Mouse (Mus musculus) left cerebral cortex, postnatal 14 days (tissue): ENCODE results near the gene Olfr710. TPM values are rescaled to one million over a fixed set of nuclear protein-coding genes. Genes with fewer than 3 reads are reported as not detected.
"Not testable (repeated sequence)": the region's sequence is repeated elsewhere in the genome, so short reads cannot be mapped to it uniquely, and the experiment has no call there.

Source experiments
- DNase-seq, 2 experiments: peaks; one replicate each; pipeline ENCODE4 v3.0.0; 2021 to 2022; ENCODE audit warnings: low spot score in 2 of 2, mixed read lengths in 1 of 2
- intact Hi-C: fragments of 180-260 bp; cut with DNase I; formaldehyde crosslinking; loops from one replicate; pipeline ENCODE4 v1.15.1; 2025
- long read RNA-seq, 2 experiments: library from polyadenylated mRNA; stranded (forward); transcript quantifications; one replicate each; pipeline ENCODE4 v2.0.0; 2021
- total RNA-seq, 2 experiments: library from RNA; stranded (reverse); gene quantifications; 2 replicates each; pipeline ENCODE4 v1.2.3; 2021

The Olfr710 gene
- total RNA-seq = not detected
- long read RNA-seq, experiment 1 = 0 reads
- long read RNA-seq, experiment 2 = 0 reads

GRCm38 (mm10) chr7:106948212-106948611 is at the start of gene Olfr710:
Gene Olfr710, minus strand, starts transcription at chr7:106948312.
- no peak for DNase-seq
- intact Hi-C loops = no loop called here

- intact Hi-C loops = no loop called here
- no peak for DNase-seq
Observed at GRCm38 (mm10) chr7:106985236-106985635, 37.1 kb upstream of the Olfr710 start.

- no peak for DNase-seq
- intact Hi-C loops = no loop called here
Observed at GRCm38 (mm10) chr7:106975353-106975752, 27.2 kb upstream of the Olfr710 start, which contains the start of gene Olfr711. Gene Olfr711, minus strand, starts transcription at chr7:106975453.

- DNase-seq, intact Hi-C loops: not testable (repeated sequence)
Observed at GRCm38 (mm10) chr7:106967503-106967902, 19.4 kb upstream of the Olfr710 start.

GRCm38 (mm10) chr7:106963837-106964236 is 15.7 kb upstream of the Olfr710 start, which contains the start of gene Olfr6:
Gene Olfr6, minus strand, starts transcription at chr7:106963937.
- DNase-seq = no peak
- intact Hi-C loops = no loop called here

GRCm38 (mm10) chr7:106932119-106932518 is 16.0 kb downstream of the Olfr710 start, which contains the start of gene Olfr709-ps1:
Gene Olfr709-ps1, minus strand, starts transcription at chr7:106932219.
- no peak for DNase-seq
- intact Hi-C loops = no loop called here

GRCm38 (mm10) chr7:106920961-106921360 is 27.2 kb downstream of the Olfr710 start:
- intact Hi-C loops, DNase-seq: not testable (repeated sequence)

- intact Hi-C loops = no loop called here
- DNase-seq = no peak
Observed at GRCm38 (mm10) chr7:106907676-106908075, 40.4 kb downstream of the Olfr710 start, which contains the start of gene Olfr1532-ps1. Gene Olfr1532-ps1, plus strand, starts transcription at chr7:106908001.

- DNase-seq, intact Hi-C loops: not testable (repeated sequence)
Observed at GRCm38 (mm10) chr7:106901141-106901540, 47.0 kb downstream of the Olfr710 start, which contains the start of gene Olfr707. Gene Olfr707, minus strand, starts transcription at chr7:106901241.

Other genes starting within 250 kb of the Olfr710 start
- gene Olfr695, start 231.9 kb downstream of the Olfr710 start, total RNA-seq = not detected
- not detected for gene Olfr697, start 205.9 kb downstream of the Olfr710 start, total RNA-seq
- gene Olfr698, start 192.9 kb downstream of the Olfr710 start, total RNA-seq = not detected
- not detected for gene Olfr699, start 155.1 kb downstream of the Olfr710 start, total RNA-seq
- gene Olfr700, start 139.5 kb downstream of the Olfr710 start, total RNA-seq = not detected
- not detected for gene Olfr701, start 134.2 kb downstream of the Olfr710 start, total RNA-seq
- not detected for gene Olfr702, start 114.4 kb downstream of the Olfr710 start, total RNA-seq
- gene Olfr703, start 105.0 kb downstream of the Olfr710 start, total RNA-seq = not detected
- gene Olfr704, start 85.1 kb downstream of the Olfr710 start, total RNA-seq = not detected
- gene Olfr705, start 71.4 kb downstream of the Olfr710 start, total RNA-seq = not detected
- gene Olfr706, start 60.1 kb downstream of the Olfr710 start, total RNA-seq = not detected
- gene Olfr707, start 47.1 kb downstream of the Olfr710 start, total RNA-seq = not detected
- gene Olfr1532-ps1, start 40.3 kb downstream of the Olfr710 start, total RNA-seq = not detected
- gene Olfr709-ps1, start 16.1 kb downstream of the Olfr710 start, total RNA-seq = not detected
- not detected for gene Olfr6, start 15.6 kb upstream of the Olfr710 start, total RNA-seq
- gene Olfr711, start 27.1 kb upstream of the Olfr710 start, total RNA-seq = not detected
- not detected for gene Olfr2, start 57.8 kb upstream of the Olfr710 start, total RNA-seq
- not detected for gene Olfr713, start 82.9 kb upstream of the Olfr710 start, total RNA-seq
- not detected for gene Olfr714, start 122.7 kb upstream of the Olfr710 start, total RNA-seq
- not detected for gene Olfr17, start 144.9 kb upstream of the Olfr710 start, total RNA-seq
- gene Olfr715b, start 162.1 kb upstream of the Olfr710 start, total RNA-seq = not detected
- not detected for gene Olfr715, start 182.8 kb upstream of the Olfr710 start, total RNA-seq
- not detected for gene Olfr716, start 190.0 kb upstream of the Olfr710 start, total RNA-seq
- not detected for gene Nlrp14, start 218.7 kb upstream of the Olfr710 start, total RNA-seq